Mouse (Mus musculus): ENCODE measurements at regions not wholly inside any gene's neighbourhood (a gene's known extent, or its start where the extent isn't known, plus 50 kb on each side); places are given as distances from the start of the nearest gene placed in this dataset.

DNA sequence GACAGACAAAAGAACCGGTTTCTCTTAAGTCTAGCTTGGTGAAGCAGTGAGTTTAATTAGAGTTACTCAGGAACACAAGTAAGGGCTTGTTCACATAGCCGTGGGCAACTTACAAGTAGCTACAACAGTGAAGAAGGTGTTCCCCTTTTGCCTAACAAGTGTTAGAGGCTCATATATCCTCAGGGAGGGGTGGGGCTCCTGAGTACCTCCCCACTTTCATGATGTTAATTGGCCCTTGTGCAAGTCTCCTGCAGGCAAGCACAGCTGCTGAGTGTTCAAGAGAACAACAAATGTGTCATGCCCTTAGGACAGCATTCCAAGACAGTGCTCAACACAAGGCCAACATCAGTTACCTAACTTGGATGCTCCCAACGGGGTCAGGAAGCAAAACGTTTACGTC is 83.4 kb upstream of the Mylip start:
- no peak overlapping the region for H3K9ac ChIP-seq (ENCODE audit: low read length)
- no peak overlapping the region for H3K4me3 ChIP-seq (ENCODE audit: control insufficient read depth in 1 of 2, insufficient read depth in 1 of 2, low read depth in 1 of 2, low read length in 2 of 2)
- no peak overlapping the region for H3K27ac ChIP-seq (replicated peaks in 1 of 2; ENCODE audit: control insufficient read depth in 1 of 2, insufficient read depth in 1 of 2, low read depth in 2 of 2, low read length in 2 of 2)
- no peaks in the 10 kb centered on the region for H3K4me1 ChIP-seq (ENCODE audit: control insufficient read depth in 2 of 2, insufficient read depth in 2 of 2, low read length in 2 of 2)
- H3K27me3 ChIP-seq (ENCODE audit: control insufficient read depth, insufficient read depth, low read length) = no peaks in the 10 kb centered on the region
- 78% methylated on average over 5 of the region's 5 CpGs for WGBS
- no peak overlapping the region for H3K4me2 ChIP-seq (ENCODE audit: low read length)
- no peaks in the 10 kb centered on the region; the same call in 1 of the 2 replicates for H3K9me3 ChIP-seq (ENCODE audit: control insufficient read depth, low read length)
- ATAC-seq (ENCODE audit: insufficient number of reproducible peaks, insufficient read depth, low FRiP score, low read depth) = no peak
- no peaks in the 10 kb centered on the region for H3K36me3 ChIP-seq (ENCODE audit: control insufficient read depth, insufficient read depth, low read length)

DNA sequence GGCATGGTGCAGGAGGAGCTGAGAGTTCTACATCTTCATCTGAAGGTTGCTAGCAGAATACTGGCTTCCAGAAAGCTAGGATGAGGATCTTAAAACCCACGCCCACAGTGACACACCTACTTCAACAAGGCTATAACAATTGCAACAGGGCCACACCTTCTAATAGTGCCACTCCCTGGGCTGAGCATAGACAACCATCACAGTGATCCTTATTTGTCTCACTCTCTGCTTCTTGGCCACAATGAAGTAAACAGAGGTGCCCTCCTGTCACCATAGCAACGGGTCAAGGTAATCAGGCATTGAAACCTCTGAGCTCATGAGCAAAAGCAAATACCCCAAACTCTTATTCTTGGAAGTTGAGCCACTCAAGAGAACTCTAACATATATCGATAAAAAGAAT is 82.3 kb upstream of the Mylip start:
- no peak for ATAC-seq (ENCODE audit: insufficient number of reproducible peaks, insufficient read depth, low FRiP score, low read depth)
- Histone ChIP-seq H3K4me1 (ENCODE audit: control insufficient read depth in 2 of 2, insufficient read depth in 2 of 2, low read length in 2 of 2) (no peaks in the 10 kb centered on the region), H3K9ac (ENCODE audit: low read length) (no peak overlapping the region), H3K4me3 (ENCODE audit: control insufficient read depth in 1 of 2, insufficient read depth in 1 of 2, low read depth in 1 of 2, low read length in 2 of 2) (no peak overlapping the region), H3K27ac (replicated peaks in 1 of 2; ENCODE audit: control insufficient read depth in 1 of 2, insufficient read depth in 1 of 2, low read depth in 2 of 2, low read length in 2 of 2) (no peak overlapping the region), H3K4me2 (ENCODE audit: low read length) (no peak overlapping the region), H3K36me3 (ENCODE audit: control insufficient read depth, insufficient read depth, low read length) (no peaks in the 10 kb centered on the region), H3K27me3 (ENCODE audit: control insufficient read depth, insufficient read depth, low read length) (no peaks in the 10 kb centered on the region), H3K9me3 (ENCODE audit: control insufficient read depth, low read length) (no peaks in the 10 kb centered on the region; the same call in 1 of the 2 replicates)
- 91% methylated on average over 3 of the region's 3 CpGs for WGBS

DNA sequence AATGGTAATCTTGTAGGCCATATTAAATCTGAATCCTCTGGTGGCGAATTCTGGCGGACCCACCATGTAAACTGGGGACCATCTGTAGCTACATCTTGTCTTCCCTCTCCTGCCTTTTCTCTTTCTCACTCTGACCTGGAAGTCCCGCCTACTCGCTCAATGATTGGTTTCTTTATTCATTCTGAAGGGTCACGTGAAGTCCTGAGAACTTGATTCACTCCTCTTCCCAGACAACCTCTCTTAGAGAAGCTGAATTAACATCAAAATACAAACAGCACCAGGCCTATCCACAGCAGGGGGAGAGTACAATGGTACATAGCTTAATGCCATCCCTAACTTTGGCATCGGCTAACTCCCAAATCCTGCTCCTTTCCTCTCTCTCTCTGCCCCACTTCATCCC is 69.9 kb upstream of the Mylip start:
- no peak overlapping the region for H3K27ac ChIP-seq (replicated peaks in 1 of 2; ENCODE audit: control insufficient read depth in 1 of 2, insufficient read depth in 1 of 2, low read depth in 2 of 2, low read length in 2 of 2)
- H3K9ac ChIP-seq (ENCODE audit: low read length) = no peak overlapping the region
- H3K36me3 ChIP-seq (ENCODE audit: control insufficient read depth, insufficient read depth, low read length) = no peaks in the 10 kb centered on the region
- H3K27me3 ChIP-seq (ENCODE audit: control insufficient read depth, insufficient read depth, low read length) = no peaks in the 10 kb centered on the region
- 84% methylated on average over 6 of the region's 6 CpGs for WGBS
- no peaks in the 10 kb centered on the region for H3K9me3 ChIP-seq (ENCODE audit: control insufficient read depth, low read length)
- H3K4me3 ChIP-seq (ENCODE audit: control insufficient read depth in 1 of 2, insufficient read depth in 1 of 2, low read depth in 1 of 2, low read length in 2 of 2) = no peak overlapping the region
- no peak for ATAC-seq (ENCODE audit: insufficient number of reproducible peaks, insufficient read depth, low FRiP score, low read depth)
- no peaks in the 10 kb centered on the region for H3K4me1 ChIP-seq (ENCODE audit: control insufficient read depth in 2 of 2, insufficient read depth in 2 of 2, low read length in 2 of 2)
- no peak overlapping the region for H3K4me2 ChIP-seq (ENCODE audit: low read length)

DNA sequence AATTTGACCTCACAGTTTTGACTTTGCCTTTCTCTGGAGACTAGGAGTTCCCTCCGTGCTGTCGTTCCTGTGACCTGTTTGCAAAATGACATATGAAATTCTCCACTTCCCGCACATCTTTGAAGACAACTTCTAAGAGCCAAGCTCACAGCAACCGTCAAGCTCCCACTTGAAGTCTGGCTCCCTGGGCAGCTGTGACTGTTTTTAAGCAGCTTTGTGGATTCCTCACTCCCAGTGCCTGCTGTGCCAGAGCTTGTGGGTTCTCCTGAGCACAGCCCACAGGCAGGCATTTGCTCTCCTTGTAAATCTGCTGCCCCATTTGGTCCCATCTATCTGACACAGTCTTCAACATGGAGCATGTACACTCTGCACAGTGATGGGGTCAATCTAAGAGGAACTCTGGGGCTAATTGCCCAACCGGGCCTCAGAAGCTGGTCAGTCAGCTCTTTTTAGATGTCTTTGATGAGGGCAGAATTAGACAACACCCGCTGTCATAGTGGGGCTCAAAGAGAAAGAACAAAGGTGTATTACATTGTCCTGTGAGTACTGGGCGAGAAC is 63.7 kb upstream of the Mylip start:
- no peaks in the 10 kb centered on the region for H3K27me3 ChIP-seq (ENCODE audit: control insufficient read depth, insufficient read depth, low read length)
- peaks cover 0 to 5% of the 10 kb centered on the region in 2 experiments; a peak in 1 of 4 replicates for H3K4me1 ChIP-seq (ENCODE audit: control insufficient read depth in 2 of 2, insufficient read depth in 2 of 2, low read length in 2 of 2)
- no peaks in the 10 kb centered on the region for H3K36me3 ChIP-seq (ENCODE audit: control insufficient read depth, insufficient read depth, low read length)
- no peak overlapping the region for H3K4me3 ChIP-seq (ENCODE audit: control insufficient read depth in 1 of 2, insufficient read depth in 1 of 2, low read depth in 1 of 2, low read length in 2 of 2)
- no peak overlapping the region for H3K9ac ChIP-seq (ENCODE audit: low read length)
- 65% methylated on average over 7 of the region's 7 CpGs for WGBS
- no peaks in the 10 kb centered on the region for H3K9me3 ChIP-seq (ENCODE audit: control insufficient read depth, low read length)
- no peak overlapping the region for H3K27ac ChIP-seq (replicated peaks in 1 of 2; ENCODE audit: control insufficient read depth in 1 of 2, insufficient read depth in 1 of 2, low read depth in 2 of 2, low read length in 2 of 2)
- H3K4me2 ChIP-seq (ENCODE audit: low read length) = no peak overlapping the region
- ATAC-seq (ENCODE audit: insufficient number of reproducible peaks, insufficient read depth, low FRiP score, low read depth) = no peak

DNA sequence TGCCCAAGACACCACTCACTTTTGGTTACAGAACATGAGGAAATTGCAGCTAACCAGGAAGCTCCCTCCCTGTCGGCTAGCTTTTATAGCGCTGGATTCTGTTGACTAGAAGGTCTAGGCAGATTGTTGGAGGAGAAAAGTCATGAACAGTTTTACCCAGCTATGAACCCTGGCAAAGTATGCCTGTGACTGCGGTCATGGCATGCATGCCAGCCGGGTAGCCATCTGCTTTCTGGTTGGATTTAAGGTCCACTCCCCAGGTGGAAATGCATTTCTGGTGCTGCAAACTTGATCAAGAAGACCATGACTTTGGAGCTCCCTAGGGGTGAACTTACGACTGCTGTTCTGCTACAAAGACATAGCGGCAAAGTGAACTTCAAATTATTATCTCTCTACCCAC is 62.8 kb upstream of the Mylip start:
- Histone ChIP-seq H3K9me3 (ENCODE audit: control insufficient read depth, low read length) (no peaks in the 10 kb centered on the region), H3K9ac (ENCODE audit: low read length) (no peak overlapping the region), H3K36me3 (ENCODE audit: control insufficient read depth, insufficient read depth, low read length) (no peaks in the 10 kb centered on the region), H3K27ac (replicated peaks in 1 of 2; ENCODE audit: control insufficient read depth in 1 of 2, insufficient read depth in 1 of 2, low read depth in 2 of 2, low read length in 2 of 2) (no peak overlapping the region), H3K4me2 (ENCODE audit: low read length) (no peak overlapping the region), H3K4me3 (ENCODE audit: control insufficient read depth in 1 of 2, insufficient read depth in 1 of 2, low read depth in 1 of 2, low read length in 2 of 2) (no peak overlapping the region), H3K4me1 (ENCODE audit: control insufficient read depth in 2 of 2, insufficient read depth in 2 of 2, low read length in 2 of 2) (peaks cover 0 to 5% of the 10 kb centered on the region in 2 experiments; a peak in 1 of 4 replicates), H3K27me3 (ENCODE audit: control insufficient read depth, insufficient read depth, low read length) (no peaks in the 10 kb centered on the region)
- 87% methylated on average over 6 of the region's 6 CpGs for WGBS
- ATAC-seq (ENCODE audit: insufficient number of reproducible peaks, insufficient read depth, low FRiP score, low read depth) = no peak

DNA sequence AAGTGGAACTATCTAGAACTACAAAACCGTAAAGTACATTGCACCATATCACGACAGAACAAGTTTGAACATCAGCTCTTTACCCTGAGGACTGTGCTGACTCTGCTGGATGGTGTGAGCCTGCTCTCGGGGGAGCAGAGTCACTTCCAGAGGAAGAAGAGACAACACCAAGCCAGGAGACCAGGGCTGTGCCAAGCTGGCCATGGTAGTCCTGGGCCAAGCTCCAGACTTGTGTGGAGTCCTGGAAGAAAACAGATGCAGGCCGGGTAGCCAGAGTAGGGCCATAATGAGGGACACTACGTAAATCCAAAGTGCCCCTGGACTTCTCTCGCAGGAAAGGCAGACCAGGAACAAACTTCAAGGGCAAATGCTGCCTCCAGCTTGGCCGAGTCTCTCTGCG is 59.0 kb upstream of the Mylip start:
- H3K27ac ChIP-seq (replicated peaks in 1 of 2; ENCODE audit: control insufficient read depth in 1 of 2, insufficient read depth in 1 of 2, low read depth in 2 of 2, low read length in 2 of 2) = no peak overlapping the region
- H3K9me3 ChIP-seq (ENCODE audit: control insufficient read depth, low read length) = no peaks in the 10 kb centered on the region
- H3K4me3 ChIP-seq (ENCODE audit: control insufficient read depth in 1 of 2, insufficient read depth in 1 of 2, low read depth in 1 of 2, low read length in 2 of 2) = no peak overlapping the region
- 65% methylated on average over 8 of the region's 8 CpGs for WGBS
- no peak overlapping the region for H3K4me2 ChIP-seq (ENCODE audit: low read length)
- ATAC-seq (ENCODE audit: insufficient number of reproducible peaks, insufficient read depth, low FRiP score, low read depth) = no peak
- H3K4me1 ChIP-seq (ENCODE audit: control insufficient read depth in 2 of 2, insufficient read depth in 2 of 2, low read length in 2 of 2) = peaks cover 0 to 1% of the 10 kb centered on the region in 2 experiments; a peak in 1 of 4 replicates
- no peaks in the 10 kb centered on the region for H3K27me3 ChIP-seq (ENCODE audit: control insufficient read depth, insufficient read depth, low read length)
- H3K36me3 ChIP-seq (ENCODE audit: control insufficient read depth, insufficient read depth, low read length) = no peaks in the 10 kb centered on the region
- H3K9ac ChIP-seq (ENCODE audit: low read length) = no peak overlapping the region

DNA sequence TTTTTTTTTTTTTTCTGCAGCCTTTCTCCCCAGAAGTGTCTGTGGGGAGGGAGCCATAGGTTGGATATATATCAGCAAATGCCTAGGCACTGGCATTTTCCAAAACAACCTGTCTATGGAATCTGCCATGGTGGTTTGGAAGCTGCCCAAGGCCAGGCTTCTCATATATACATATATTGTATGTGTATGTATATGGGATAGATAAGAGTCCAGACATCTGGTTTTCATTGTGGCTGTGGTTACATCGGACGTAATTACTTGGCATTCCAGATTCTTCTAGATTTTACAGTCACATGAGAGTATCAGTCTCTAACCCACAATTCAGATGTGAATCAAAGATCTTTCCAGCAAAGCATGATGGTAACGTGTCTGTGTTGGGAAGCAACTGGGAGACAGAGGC is 57.5 kb upstream of the Mylip start:
- H3K27me3 ChIP-seq (ENCODE audit: control insufficient read depth, insufficient read depth, low read length) = no peaks in the 10 kb centered on the region
- H3K36me3 ChIP-seq (ENCODE audit: control insufficient read depth, insufficient read depth, low read length) = no peaks in the 10 kb centered on the region
- no peak overlapping the region for H3K4me3 ChIP-seq (ENCODE audit: control insufficient read depth in 1 of 2, insufficient read depth in 1 of 2, low read depth in 1 of 2, low read length in 2 of 2)
- no peaks in the 10 kb centered on the region for H3K9me3 ChIP-seq (ENCODE audit: control insufficient read depth, low read length)
- 84% methylated on average over 3 of the region's 3 CpGs for WGBS
- H3K9ac ChIP-seq (ENCODE audit: low read length) = no peak overlapping the region
- H3K4me1 ChIP-seq (ENCODE audit: control insufficient read depth in 2 of 2, insufficient read depth in 2 of 2, low read length in 2 of 2) = no peaks in the 10 kb centered on the region
- no peak overlapping the region for H3K27ac ChIP-seq (replicated peaks in 1 of 2; ENCODE audit: control insufficient read depth in 1 of 2, insufficient read depth in 1 of 2, low read depth in 2 of 2, low read length in 2 of 2)
- no peak overlapping the region for H3K4me2 ChIP-seq (ENCODE audit: low read length)
- ATAC-seq (ENCODE audit: insufficient number of reproducible peaks, insufficient read depth, low FRiP score, low read depth) = no peak

DNA sequence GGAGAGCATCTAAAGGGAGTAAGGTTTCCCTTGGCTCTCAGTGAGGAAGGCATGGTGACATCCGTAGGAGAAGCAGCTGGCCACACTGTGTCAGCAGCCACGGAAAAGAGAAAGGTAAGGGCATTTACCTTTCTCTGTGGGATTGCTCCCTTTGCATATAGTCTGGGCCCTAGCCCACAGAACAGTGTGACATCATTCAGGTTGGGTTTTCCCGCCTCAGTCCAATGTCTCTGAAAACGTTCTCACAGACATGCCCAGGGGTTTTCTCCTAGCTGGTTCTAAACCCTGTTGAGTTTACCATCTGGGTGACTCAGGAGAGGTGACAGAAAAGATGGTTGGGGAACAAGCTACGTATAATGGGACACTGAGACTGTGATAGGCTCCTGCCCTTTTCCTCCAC is 55.9 kb upstream of the Mylip start:
- no peaks in the 10 kb centered on the region for H3K27me3 ChIP-seq (ENCODE audit: control insufficient read depth, insufficient read depth, low read length)
- 70% methylated on average over 5 of the region's 5 CpGs for WGBS
- no peaks in the 10 kb centered on the region for H3K9me3 ChIP-seq (ENCODE audit: control insufficient read depth, low read length)
- no peak overlapping the region for H3K4me2 ChIP-seq (ENCODE audit: low read length)
- no peak overlapping the region for H3K9ac ChIP-seq (ENCODE audit: low read length)
- H3K4me1 ChIP-seq (ENCODE audit: control insufficient read depth in 2 of 2, insufficient read depth in 2 of 2, low read length in 2 of 2) = no peaks in the 10 kb centered on the region
- H3K36me3 ChIP-seq (ENCODE audit: control insufficient read depth, insufficient read depth, low read length) = no peaks in the 10 kb centered on the region
- H3K27ac ChIP-seq (replicated peaks in 1 of 2; ENCODE audit: control insufficient read depth in 1 of 2, insufficient read depth in 1 of 2, low read depth in 2 of 2, low read length in 2 of 2) = no peak overlapping the region
- ATAC-seq (ENCODE audit: insufficient number of reproducible peaks, insufficient read depth, low FRiP score, low read depth) = no peak
- H3K4me3 ChIP-seq (ENCODE audit: control insufficient read depth in 1 of 2, insufficient read depth in 1 of 2, low read depth in 1 of 2, low read length in 2 of 2) = no peak overlapping the region

Measured in heart, embryonic 14.5 days (tissue).